Mouse (Mus musculus) liver, embryonic 14.5 days (tissue): ENCODE results near the gene Thrap3.

Source experiments
- CTCF ChIP-seq: IDR thresholded peaks from 2 replicates; pipeline ENCODE4 v1.5.1; 2016; ENCODE audit warnings: antibody characterized with exemption, low read depth, control low read depth
- EP300 ChIP-seq: IDR thresholded peaks from 2 replicates; pipeline ENCODE4 v1.6.1; 2016; ENCODE audit warnings: antibody characterized with exemption, low read depth

GRCm38 (mm10) chr4:126237721-126238242 is 35.2 kb upstream of the Thrap3 start:
- no peak for TF ChIP-seq CTCF
- no peak for TF ChIP-seq EP300
